ENCODE assay signal across 25 mouse cellular contexts in genomic region chr9:42334885-42335284, GRCm38 (mm10).
"Had no signal": no experiment of that assay in that cellular context is flagged by ENCODE, and none has a peak within 500 bp of the region (broad histone marks: within the 10 kb centered on the region; RNA-seq: fewer than 3 reads in every experiment).

No protein-coding gene starts in this region.

- H3K27me3 ChIP-seq: hindbrain, embryonic 15.5 days; kidney, embryonic 15.5 days; limb, embryonic 15.5 days had no signal

- H3K9me3 ChIP-seq: heart, embryonic 13.5 days; heart, embryonic 15.5 days; hindbrain, embryonic 13.5 days; hindbrain, embryonic 15.5 days; kidney, embryonic 15.5 days; limb, embryonic 13.5 days; limb, embryonic 15.5 days had no signal

- H3K36me3 ChIP-seq: heart, embryonic 13.5 days; heart, embryonic 15.5 days; hindbrain, embryonic 13.5 days; hindbrain, embryonic 15.5 days; kidney, embryonic 15.5 days; limb, embryonic 13.5 days; limb, embryonic 15.5 days had no signal

- DNase-seq: gastrocnemius, postnatal 14 days; gastrocnemius, postnatal 36 days; heart, adult 2 months; heart, postnatal 14 days; heart, postnatal 36 days; kidney, adult 11 months; kidney, adult 2 months; kidney, adult 9 months; kidney, postnatal 14 days; kidney, postnatal 36 days; layer of hippocampus, adult 9-11 months; layer of hippocampus, postnatal 36 days; left cerebral cortex, postnatal 4 days had no signal

- H3K4me2 ChIP-seq: heart, embryonic 11.5 days; heart, embryonic 13.5 days; heart, embryonic 15.5 days; hindbrain, embryonic 13.5 days; hindbrain, embryonic 15.5 days; kidney, embryonic 15.5 days; limb, embryonic 13.5 days; limb, embryonic 15.5 days had no signal

- ATAC-seq: hindbrain, postnatal 0 days; intestine, embryonic 16.5 days had no signal

- H3K27ac ChIP-seq: heart, adult 2 months; heart, embryonic 13.5 days; heart, embryonic 15.5 days; hindbrain, embryonic 13.5 days; hindbrain, embryonic 15.5 days; hindbrain, postnatal 0 days; kidney, embryonic 15.5 days; kidney, postnatal 0 days; limb, embryonic 13.5 days; limb, embryonic 15.5 days; liver, embryonic 14.5 days had no signal

- H3K9ac ChIP-seq: heart, embryonic 13.5 days; heart, embryonic 15.5 days; hindbrain, embryonic 13.5 days; hindbrain, embryonic 15.5 days; kidney, embryonic 15.5 days; limb, embryonic 13.5 days; limb, embryonic 15.5 days; liver, embryonic 14.5 days had no signal

- H3K4me3 ChIP-seq: heart, adult 2 months; heart, embryonic 13.5 days; heart, embryonic 15.5 days; hindbrain, embryonic 13.5 days; hindbrain, embryonic 15.5 days; kidney, embryonic 15.5 days; limb, embryonic 13.5 days; limb, embryonic 15.5 days had no signal

- H3K4me1 ChIP-seq: hindbrain, embryonic 15.5 days; limb, embryonic 15.5 days had no signal
